In genomic region chr13:53393498-53394242, GRCm38 (mm10) we compare ENCODE assay signal across 9 mouse cellular contexts. TPM values are rescaled to one million over a fixed set of nuclear protein-coding genes. Genes with fewer than 3 reads are reported as not detected.
DNase-seq lines count a peak whose midpoint lies in the region; ATAC-seq and TF ChIP-seq lines count a peak whose summit lies in the region.
"Had no signal": no experiment of that assay in that cellular context is flagged by ENCODE, and none has a peak within 500 bp of the region (broad histone marks: within the 10 kb centered on the region; RNA-seq: fewer than 3 reads in every experiment).

No protein-coding gene starts in this region.

- WGBS in forebrain, embryonic 13.5 days = 31% methylated on average over 16 of the region's 16 CpGs
- WGBS in hindbrain, postnatal 0 days = 29% methylated on average over 16 of the region's 16 CpGs
- WGBS in midbrain, embryonic 11.5 days = 32% methylated on average over 16 of the region's 16 CpGs

- peak overlapping the region; percentile 29 for H3K4me2 ChIP-seq in forebrain, embryonic 13.5 days
- peak overlapping the region; percentile 13 for H3K4me2 ChIP-seq in hindbrain, postnatal 0 days (ENCODE audit: low read depth, low read length)
- H3K4me2 ChIP-seq in midbrain, embryonic 11.5 days = peak overlapping the region; percentile 10; the same call in 1 of the 2 replicates

- H3K27ac ChIP-seq in forebrain, embryonic 13.5 days = no peak overlapping the region
- no peak overlapping the region; the same call in 1 of the 2 replicates for H3K27ac ChIP-seq in hindbrain, postnatal 0 days
- no peak overlapping the region for H3K27ac ChIP-seq in left cerebral cortex, adult 2 months
- no peak overlapping the region for H3K27ac ChIP-seq in midbrain, embryonic 11.5 days (ENCODE audit: low read depth, low read length)
- peak overlapping the region; percentile 92 for H3K27ac ChIP-seq in testis, adult 2 months (ENCODE audit: control insufficient read depth, insufficient read depth, low read depth, low read length)
- H3K27ac ChIP-seq: macrophage had no signal

- peaks cover 4% of the 10 kb centered on the region; the same call in 1 of the 2 replicates for H3K27me3 ChIP-seq in forebrain, embryonic 13.5 days
- no peaks in the 10 kb centered on the region for H3K27me3 ChIP-seq in hindbrain, postnatal 0 days (ENCODE audit: insufficient read depth, low read length)
- H3K27me3 ChIP-seq in midbrain, embryonic 11.5 days (ENCODE audit: control insufficient read depth, insufficient read depth, low read length) = no peaks in the 10 kb centered on the region
- no peaks in the 10 kb centered on the region for H3K27me3 ChIP-seq in testis, adult 2 months (ENCODE audit: control insufficient read depth, insufficient read depth, low read length)

- no peak overlapping the region for H3K9ac ChIP-seq in forebrain, embryonic 13.5 days
- H3K9ac ChIP-seq in hindbrain, postnatal 0 days (replicated peaks; ENCODE audit: low read length) = no peak overlapping the region
- H3K9ac ChIP-seq in midbrain, embryonic 11.5 days (ENCODE audit: low read length) = no peak overlapping the region

- H3K36me3 ChIP-seq in forebrain, embryonic 13.5 days (ENCODE audit: poor library complexity, severe bottlenecking) = no peaks in the 10 kb centered on the region
- no peaks in the 10 kb centered on the region for H3K36me3 ChIP-seq in hindbrain, postnatal 0 days (ENCODE audit: insufficient read depth, low read length)
- H3K36me3 ChIP-seq in midbrain, embryonic 11.5 days (ENCODE audit: control insufficient read depth, insufficient read depth, low read length) = no peaks in the 10 kb centered on the region
- H3K36me3 ChIP-seq in testis, adult 2 months (ENCODE audit: control insufficient read depth, insufficient read depth, low read length) = peaks cover 9% of the 10 kb centered on the region

- ATAC-seq in forebrain, embryonic 13.5 days = no peak; the same call in 1 of the 2 replicates
- peak; percentile 96 for ATAC-seq in hindbrain, postnatal 0 days
- ATAC-seq in midbrain, embryonic 11.5 days (ENCODE audit: low FRiP score) = peak; percentile 58; the same call in 1 of the 2 replicates

- intact Hi-C loops in left cerebral cortex, adult 2 months (cut with DNase I) = no loop called here

- peak; percentile 37 to 81 for DNase-seq in adrenal gland, adult (ENCODE audit: inconsistent age in 2 of 2, low spot score in 1 of 2)
- no peak for DNase-seq in adrenal gland, postnatal 4 days (ENCODE audit: low spot score in 2 of 2)
- DNase-seq in c-Kit-positive CD71-positive TER-119-positive erythroid progenitor cells, embryonic 14.5 days (ENCODE audit: low spot score) = peak; percentile 3
- DNase-seq in hindbrain, postnatal 0 days (ENCODE audit: low spot score) = peak; percentile 83
- DNase-seq in left cerebral cortex, adult 2 months (ENCODE audit: extremely low spot score in 1 of 2, low spot score in 2 of 2) = peak; percentile 57
- peak; percentile 91 for DNase-seq in midbrain, embryonic 11.5 days (ENCODE audit: low spot score, missing footprints)

- TF ChIP-seq POLR2A in testis, adult 2 months (IDR thresholded peaks at IDR 0.05; ENCODE audit: control insufficient read depth, low read depth, low read length) = peak; percentile 86

- no peaks in the 10 kb centered on the region for H3K4me1 ChIP-seq in forebrain, embryonic 13.5 days
- no peaks in the 10 kb centered on the region for H3K4me1 ChIP-seq in hindbrain, postnatal 0 days (ENCODE audit: insufficient read depth, low read length)
- 0 out of 2 replicates have a peak, but pooled peaks cover 3% of the 10 kb centered on the region for H3K4me1 ChIP-seq in midbrain, embryonic 11.5 days (ENCODE audit: control insufficient read depth, insufficient read depth, low read length)
- peaks cover 7% of the 10 kb centered on the region for H3K4me1 ChIP-seq in testis, adult 2 months (ENCODE audit: control insufficient read depth, insufficient read depth, low read length)

- no peak overlapping the region for H3K4me3 ChIP-seq in forebrain, embryonic 13.5 days
- H3K4me3 ChIP-seq in hindbrain, postnatal 0 days (ENCODE audit: low read length) = no peak overlapping the region
- no peak overlapping the region; the same call in 1 of the 2 replicates for H3K4me3 ChIP-seq in left cerebral cortex, adult 2 months
- H3K4me3 ChIP-seq in midbrain, embryonic 11.5 days (ENCODE audit: low read depth, low read length) = no peak overlapping the region
- peak overlapping the region; percentile 95 for H3K4me3 ChIP-seq in testis, adult 2 months (ENCODE audit: control insufficient read depth, low read depth, low read length)

- H3K9me3 ChIP-seq in forebrain, embryonic 13.5 days (replicated peaks) = no peaks in the 10 kb centered on the region
- no peaks in the 10 kb centered on the region for H3K9me3 ChIP-seq in hindbrain, postnatal 0 days (ENCODE audit: low read length)
- no peaks in the 10 kb centered on the region for H3K9me3 ChIP-seq in midbrain, embryonic 11.5 days (ENCODE audit: control insufficient read depth, low read length)

- TF ChIP-seq CTCF in hindbrain, postnatal 0 days (IDR thresholded peaks at IDR 0.05; ENCODE audit: low read depth) = peak; percentile 74
- TF ChIP-seq CTCF in left cerebral cortex, adult 2 months (IDR thresholded peaks at IDR 0.05) = peak; percentile 78
- TF ChIP-seq CTCF in testis, adult 2 months (IDR thresholded peaks at IDR 0.05; ENCODE audit: control insufficient read depth, insufficient read depth, insufficient replicate concordance, low read depth, low read length) = peak; percentile 50; the same call in 1 of the 2 replicates

RNA-seq across cellular contexts. Expression of gene Sptlc1, which starts 16.5 kb away (rescaled TPM):
- 10 to 100 TPM; 45.3 to 47.3 TPM for total RNA-seq in adrenal gland, postnatal 4 days (2021)
- 28.0 and 30.0 TPM in 2 replicates for polyA plus RNA-seq in forebrain, embryonic 13.5 days (2015; fragmentation: Nextera tagmentation; extraction: Ambion mirVana)
- total RNA-seq in hindbrain, postnatal 0 days (2014; rRNA removed) = 30.6 and 31.2 TPM in 2 replicates
- 25.6 and 26.4 TPM in 2 replicates for polyA plus RNA-seq in hindbrain, postnatal 0 days (2015; fragmentation: Nextera tagmentation; extraction: Ambion mirVana)
- total RNA-seq in left cerebral cortex, adult 2 months (2021) = 10 to 100 TPM; 27.7 to 28.4 TPM
- 33.1 and 35.0 TPM in 2 replicates for polyA plus RNA-seq in midbrain, embryonic 11.5 days (2014; fragmentation: Nextera tagmentation; extraction: Ambion mirVana)
- polyA plus RNA-seq in testis, adult 2 months (2012; rRNA removed) = 13.4 and 14.5 TPM in 2 replicates

Comparison
In these comparisons a context has a peak if more than half of its experiments do, and no peak if none do; other contexts are left out.
1. DNase-seq: peak in adrenal gland, adult (2 of 2), c-Kit-positive CD71-positive TER-119-positive erythroid progenitor cells, embryonic 14.5 days (single experiment), hindbrain, postnatal 0 days (single experiment), left cerebral cortex, adult 2 months (2 of 2) and midbrain, embryonic 11.5 days (single experiment); none in adrenal gland, postnatal 4 days (0 of 2).
2. Peak in every context shown above with its lines, with median percentiles within 50 percentile points of each other: H3K4me2 ChIP-seq and CTCF ChIP-seq.